Mouse (Mus musculus): ENCODE results near the gene Cyp24a1. TPM values are rescaled to one million over a fixed set of nuclear protein-coding genes. Genes with fewer than 3 reads are reported as not detected.

The Cyp24a1 gene
- polyA plus RNA-seq, 2 experiments, result 0.03 TPM; not detected in 1

DNA sequence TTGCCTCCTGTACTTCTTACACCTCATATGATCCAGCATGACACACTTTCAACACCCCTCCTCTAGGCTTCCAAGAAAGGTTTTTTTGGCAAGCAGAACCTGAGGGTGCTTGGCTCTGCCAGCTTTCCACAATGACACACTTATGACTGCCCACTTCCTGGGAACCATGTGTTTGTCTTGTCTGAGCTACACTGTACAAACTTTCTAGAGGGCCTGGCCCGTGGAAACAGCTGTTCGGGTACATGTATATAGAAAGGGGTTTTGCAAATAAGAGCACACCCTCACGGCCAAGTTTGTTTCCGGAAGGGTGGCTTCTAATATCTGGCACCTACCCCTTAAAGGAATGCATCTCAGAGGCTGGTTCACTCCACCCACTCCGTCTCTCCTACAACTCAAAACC, 51.1 kb downstream of the Cyp24a1 start:
- TF ChIP-seq POLR2A (IDR thresholded peaks at IDR 0.05; ENCODE audit: borderline replicate concordance, extremely low read depth, insufficient read depth, insufficient read length), result no peak
- Histone ChIP-seq H3K36me3 (ENCODE audit: control insufficient read depth, insufficient read depth, low read length) (no peaks in the 10 kb centered on the region), H3K9me3 (ENCODE audit: control insufficient read depth, low read length) (no peaks in the 10 kb centered on the region), H3K4me2 (replicated peaks; ENCODE audit: low read depth, low read length, severe bottlenecking) (no peak overlapping the region), H3K27ac (replicated peaks; ENCODE audit: low read depth, low read length) (no peak overlapping the region), H3K4me3 (replicated peaks; ENCODE audit: low read length) (no peak overlapping the region), H3K4me1 (ENCODE audit: control insufficient read depth, insufficient read depth, low read length) (no peaks in the 10 kb centered on the region), H3K27me3 (ENCODE audit: control insufficient read depth, insufficient read depth, low read length) (no peaks in the 10 kb centered on the region), H3K9ac (ENCODE audit: low read depth, low read length, severe bottlenecking) (no peak overlapping the region)
- WGBS, result 81% methylated on average over 5 of the region's 5 CpGs
- ATAC-seq (ENCODE audit: low FRiP score, low read depth), result no peak
- no peak for DNase-seq (ENCODE audit: low spot score)

DNA sequence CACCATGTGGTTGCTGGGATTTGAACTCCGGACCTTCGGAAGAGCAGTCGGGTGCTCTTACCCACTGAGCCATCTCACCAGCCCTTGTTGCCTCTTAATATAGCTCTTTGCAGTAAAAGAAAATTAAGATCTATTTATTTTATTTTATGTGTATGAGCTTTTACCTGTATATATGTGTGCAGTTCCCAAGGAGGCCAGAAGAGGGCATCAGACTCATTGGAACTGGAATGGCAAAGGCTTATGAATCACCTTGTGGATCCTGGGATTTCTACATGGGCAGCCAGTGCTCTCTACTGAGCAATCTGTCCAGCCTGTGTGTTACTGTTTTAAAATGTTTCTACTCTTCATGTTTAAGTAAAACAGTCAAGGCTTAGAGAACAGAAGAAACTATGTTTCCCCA, 54.4 kb downstream of the Cyp24a1 start:
- WGBS, result 68% methylated on average over 3 of the region's 3 CpGs

DNA sequence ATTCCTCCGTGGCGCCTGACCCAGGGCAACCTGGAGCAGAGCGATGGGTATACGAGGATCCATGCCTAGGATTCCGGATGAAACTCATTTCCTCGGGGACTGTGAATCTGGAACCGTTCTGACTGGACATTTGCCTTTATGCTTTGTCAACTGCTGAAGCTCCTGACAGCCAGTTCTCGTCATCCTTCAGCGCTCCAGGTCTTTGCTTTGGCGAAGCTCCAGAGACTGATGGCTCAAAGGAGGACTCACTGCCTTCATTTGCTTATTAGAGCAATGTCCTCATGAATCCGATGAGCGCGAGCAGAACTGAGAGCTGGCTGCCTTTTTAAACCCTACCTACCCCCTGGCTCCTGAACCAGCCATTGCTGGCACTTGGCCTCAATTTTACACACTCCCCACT, 58.2 kb downstream of the Cyp24a1 start:
- H3K27me3 ChIP-seq (ENCODE audit: control insufficient read depth, insufficient read depth, low read length), result no peaks in the 10 kb centered on the region
- no peak for ATAC-seq (ENCODE audit: low FRiP score, low read depth)
- WGBS, result 46% methylated on average over 13 of the region's 13 CpGs
- no peak overlapping the region for H3K4me2 ChIP-seq (replicated peaks; ENCODE audit: low read depth, low read length, severe bottlenecking)
- no peaks in the 10 kb centered on the region for H3K9me3 ChIP-seq (ENCODE audit: control insufficient read depth, low read length)
- no peak overlapping the region for H3K9ac ChIP-seq (ENCODE audit: low read depth, low read length, severe bottlenecking)
- no peak overlapping the region for H3K4me3 ChIP-seq (replicated peaks; ENCODE audit: low read length)
- H3K4me1 ChIP-seq (ENCODE audit: control insufficient read depth, insufficient read depth, low read length), result no peaks in the 10 kb centered on the region
- TF ChIP-seq POLR2A (IDR thresholded peaks at IDR 0.05; ENCODE audit: borderline replicate concordance, extremely low read depth, insufficient read depth, insufficient read length), result no peak
- no peak overlapping the region for H3K27ac ChIP-seq (replicated peaks; ENCODE audit: low read depth, low read length)
- DNase-seq (ENCODE audit: low spot score), result no peak
- H3K36me3 ChIP-seq (ENCODE audit: control insufficient read depth, insufficient read depth, low read length), result no peaks in the 10 kb centered on the region

More for the DNA sequence above, 54.4 kb downstream of the Cyp24a1 start:
- Histone ChIP-seq H3K4me1 (ENCODE audit: control insufficient read depth, insufficient read depth, low read length) (no peaks in the 10 kb centered on the region), H3K9me3 (ENCODE audit: control insufficient read depth, low read length) (no peaks in the 10 kb centered on the region), H3K4me3 (replicated peaks; ENCODE audit: low read length) (no peak overlapping the region), H3K27me3 (ENCODE audit: control insufficient read depth, insufficient read depth, low read length) (no peaks in the 10 kb centered on the region), H3K9ac (ENCODE audit: low read depth, low read length, severe bottlenecking) (no peak overlapping the region), H3K27ac (replicated peaks; ENCODE audit: low read depth, low read length) (no peak overlapping the region), H3K4me2 (replicated peaks; ENCODE audit: low read depth, low read length, severe bottlenecking) (no peak overlapping the region), H3K36me3 (ENCODE audit: control insufficient read depth, insufficient read depth, low read length) (no peaks in the 10 kb centered on the region)
- TF ChIP-seq POLR2A (IDR thresholded peaks at IDR 0.05; ENCODE audit: borderline replicate concordance, extremely low read depth, insufficient read depth, insufficient read length), result no peak
- ATAC-seq (ENCODE audit: low FRiP score, low read depth), result no peak
- no peak for DNase-seq (ENCODE audit: low spot score)

DNA sequence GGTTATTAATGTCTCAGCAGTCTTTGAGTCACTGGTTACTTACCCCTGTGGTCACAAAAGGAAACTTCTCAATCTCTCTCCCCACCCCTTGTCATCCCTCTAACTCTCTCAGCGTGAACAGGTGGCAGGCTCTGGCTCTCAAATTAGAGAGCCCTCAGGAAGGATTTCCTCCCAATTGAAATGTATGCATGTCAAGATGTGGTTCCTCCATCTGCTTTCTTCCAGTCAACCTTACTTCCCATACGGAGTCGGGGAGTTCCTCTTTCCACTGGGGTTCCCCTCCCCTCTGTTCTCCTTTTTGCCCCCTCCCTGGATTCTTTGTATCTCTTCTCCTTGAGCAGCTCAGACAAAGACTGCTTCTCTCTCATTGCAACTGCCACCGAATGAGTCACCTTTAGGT, 60.7 kb downstream of the Cyp24a1 start:
- Histone ChIP-seq H3K27ac (replicated peaks; ENCODE audit: low read depth, low read length) (no peak overlapping the region), H3K4me2 (replicated peaks; ENCODE audit: low read depth, low read length, severe bottlenecking) (no peak overlapping the region), H3K4me3 (replicated peaks; ENCODE audit: low read length) (no peak overlapping the region), H3K9ac (ENCODE audit: low read depth, low read length, severe bottlenecking) (no peak overlapping the region), H3K36me3 (ENCODE audit: control insufficient read depth, insufficient read depth, low read length) (no peaks in the 10 kb centered on the region), H3K27me3 (ENCODE audit: control insufficient read depth, insufficient read depth, low read length) (no peaks in the 10 kb centered on the region), H3K4me1 (ENCODE audit: control insufficient read depth, insufficient read depth, low read length) (no peaks in the 10 kb centered on the region), H3K9me3 (ENCODE audit: control insufficient read depth, low read length) (no peaks in the 10 kb centered on the region)
- ATAC-seq (ENCODE audit: low FRiP score, low read depth) (no peak), DNase-seq (ENCODE audit: low spot score) (no peak)
- TF ChIP-seq POLR2A (IDR thresholded peaks at IDR 0.05; ENCODE audit: borderline replicate concordance, extremely low read depth, insufficient read depth, insufficient read length), result no peak
- WGBS, result 61% methylated on average over 4 of the region's 4 CpGs

Other genes with a start within 250 kb of the Cyp24a1 start
- 0.74 and 1.0 TPM in 2 replicates for gene Bcas1, start 69.3 kb downstream of the Cyp24a1 start, polyA plus RNA-seq (2012; rRNA removed)
- gene Bcas1, start 69.3 kb downstream of the Cyp24a1 start, polyA plus RNA-seq (2014; fragmentation: Nextera tagmentation; extraction: Ambion mirVana), result 0.33 and 0.45 TPM in 2 replicates
- gene Pfdn4, start 717 bp downstream of the Cyp24a1 start, polyA plus RNA-seq (2012; rRNA removed), result 29.5 and 45.0 TPM in 2 replicates
- gene Pfdn4, start 717 bp downstream of the Cyp24a1 start, polyA plus RNA-seq (2014; fragmentation: Nextera tagmentation; extraction: Ambion mirVana), result 77.0 and 82.6 TPM in 2 replicates
- gene 4930470P17Rik, start 104.9 kb upstream of the Cyp24a1 start, polyA plus RNA-seq (2012; rRNA removed), result not detected in 2 replicates
- gene 4930470P17Rik, start 104.9 kb upstream of the Cyp24a1 start, polyA plus RNA-seq (2014; fragmentation: Nextera tagmentation; extraction: Ambion mirVana), result not detected in 2 replicates
- gene Dok5, start 234.7 kb upstream of the Cyp24a1 start, polyA plus RNA-seq (2012; rRNA removed), result 10.8 and 11.2 TPM in 2 replicates
- gene Dok5, start 234.7 kb upstream of the Cyp24a1 start, polyA plus RNA-seq (2014; fragmentation: Nextera tagmentation; extraction: Ambion mirVana), result 8.3 and 11.9 TPM in 2 replicates

All from limb, embryonic 14.5 days (tissue).